Mouse (Mus musculus): ENCODE measurements around the gene Tek. TPM values are rescaled to one million over a fixed set of nuclear protein-coding genes. Genes with fewer than 3 reads are reported as not detected.

The Tek gene
- total and polyA plus RNA-seq, 3 experiments: 0.28 to 0.58 TPM; not detected in 1

DNA sequence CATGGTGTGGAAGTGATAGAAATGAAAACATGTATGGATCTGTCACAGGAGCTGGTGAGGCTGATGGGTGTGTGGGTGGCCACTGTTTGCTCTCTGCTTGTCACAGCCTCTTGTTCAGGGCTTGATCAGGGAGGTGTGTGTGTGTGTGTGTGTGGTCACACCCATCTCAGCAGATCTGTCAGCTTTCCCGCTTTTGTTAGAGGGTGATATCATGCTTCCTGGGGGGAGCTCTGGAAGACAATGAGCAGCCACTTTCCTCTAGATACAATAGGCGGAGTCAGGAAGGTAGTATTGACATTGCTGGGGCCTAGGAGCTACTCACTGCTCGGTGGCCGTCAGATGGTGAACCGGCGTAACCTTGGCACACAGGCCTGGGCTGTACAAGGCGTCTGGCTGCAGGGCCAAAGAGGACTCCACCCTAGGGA lies 7.3 kb downstream of the Tek start:
- no peak for DNase-seq (ENCODE audit: low read depth, low spot score)
- TF ChIP-seq MYB (IDR thresholded peaks at IDR 0.05; ENCODE audit: low read depth, low read length) (no peak), POLR2A (IDR thresholded peaks at IDR 0.05; ENCODE audit: control insufficient read depth in 1 of 2, insufficient read depth in 1 of 2, low read depth in 1 of 2, low read length in 2 of 2, poor library complexity in 1 of 2) (no peak), E2F4 (IDR thresholded peaks at IDR 0.05; ENCODE audit: borderline replicate concordance, low read depth, low read length) (no peak), MYC (IDR thresholded peaks at IDR 0.05; ENCODE audit: low read depth, low read length) (no peak), NRF1 (IDR thresholded peaks at IDR 0.05; ENCODE audit: insufficient read depth, low read depth, low read length, poor library complexity, severe bottlenecking) (no peak), ZMIZ1 (IDR thresholded peaks at IDR 0.05; ENCODE audit: low read depth, low read length) (no peak), TCF12 (IDR thresholded peaks at IDR 0.05; ENCODE audit: low read depth, low read length) (no peak), KAT2A (conservative IDR thresholded peaks at IDR 0.05; ENCODE audit: low read depth, low read length) (no peak), JUND (IDR thresholded peaks at IDR 0.05; ENCODE audit: low read depth, low read length) (no peak), POLR2AphosphoS2 (IDR thresholded peaks at IDR 0.05; ENCODE audit: low read length) (no peak), GABPA (IDR thresholded peaks at IDR 0.05; ENCODE audit: low read depth, low read length) (no peak), HCFC1 (IDR thresholded peaks at IDR 0.05; ENCODE audit: low read depth, low read length) (no peak), UBTF (IDR thresholded peaks at IDR 0.05; ENCODE audit: borderline replicate concordance, insufficient read depth, low read depth, low read length) (no peak), BHLHE40 (IDR thresholded peaks at IDR 0.05; ENCODE audit: borderline replicate concordance, low read depth, low read length) (no peak)
- H3K79me2 ChIP-seq (ENCODE audit: control insufficient read depth, insufficient read depth, low read length, poor library complexity): no peaks in the 10 kb centered on the region
- no peak overlapping the region for H3K27ac ChIP-seq (ENCODE audit: control insufficient read depth, low read depth, low read length)
- no peaks in the 10 kb centered on the region for H3K36me3 ChIP-seq (ENCODE audit: control insufficient read depth in 1 of 2, insufficient read depth in 2 of 2, low read length in 2 of 2)
- H3K9me3 ChIP-seq (replicated peaks; ENCODE audit: insufficient read depth, low read length): no peaks in the 10 kb centered on the region
- H3K4me1 ChIP-seq (ENCODE audit: control insufficient read depth in 1 of 2, insufficient read depth in 2 of 2, low read length in 2 of 2): no peaks in the 10 kb centered on the region
- no peak overlapping the region for H3K4me3 ChIP-seq (ENCODE audit: control insufficient read depth in 1 of 2, insufficient read depth in 1 of 2, low read depth in 2 of 2, low read length in 2 of 2)
- H3K27me3 ChIP-seq (ENCODE audit: control insufficient read depth in 1 of 2, insufficient read depth in 2 of 2, low read length in 2 of 2): no peaks in the 10 kb centered on the region; a peak in 1 of 4 replicates
- no peak overlapping the region for H3K9ac ChIP-seq (ENCODE audit: control insufficient read depth, low read depth, low read length, poor library complexity, severe bottlenecking)

DNA sequence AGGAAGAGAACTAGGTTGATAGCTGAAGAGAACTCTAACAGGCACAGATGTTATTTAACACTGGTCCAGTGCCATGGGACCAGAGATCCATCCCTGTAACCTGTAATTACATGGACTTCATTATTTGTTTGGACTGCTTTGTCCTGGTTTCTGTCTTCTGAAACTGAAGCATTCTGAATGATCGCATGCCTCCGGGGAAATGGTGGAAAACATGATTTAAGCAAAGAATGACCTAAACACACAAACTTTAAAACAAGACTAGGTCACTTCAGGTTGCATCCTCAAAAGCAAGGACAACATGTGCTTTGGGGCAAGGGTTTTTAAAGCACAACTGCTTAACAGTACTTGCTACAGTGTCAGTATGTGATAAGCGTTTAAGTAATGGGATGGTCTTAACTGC lies 8.2 kb downstream of the Tek start:
- Histone ChIP-seq H3K27ac (ENCODE audit: control insufficient read depth, low read depth, low read length) (no peak overlapping the region), H3K9ac (ENCODE audit: control insufficient read depth, low read depth, low read length, poor library complexity, severe bottlenecking) (no peak overlapping the region), H3K9me3 (replicated peaks; ENCODE audit: insufficient read depth, low read length) (no peaks in the 10 kb centered on the region), H3K79me2 (ENCODE audit: control insufficient read depth, insufficient read depth, low read length, poor library complexity) (no peaks in the 10 kb centered on the region), H3K36me3 (ENCODE audit: control insufficient read depth in 1 of 2, insufficient read depth in 2 of 2, low read length in 2 of 2) (no peaks in the 10 kb centered on the region), H3K4me1 (ENCODE audit: control insufficient read depth in 1 of 2, insufficient read depth in 2 of 2, low read length in 2 of 2) (no peaks in the 10 kb centered on the region), H3K4me3 (ENCODE audit: control insufficient read depth in 1 of 2, insufficient read depth in 1 of 2, low read depth in 2 of 2, low read length in 2 of 2) (no peak overlapping the region), H3K27me3 (ENCODE audit: control insufficient read depth in 1 of 2, insufficient read depth in 2 of 2, low read length in 2 of 2) (no peaks in the 10 kb centered on the region; a peak in 1 of 4 replicates)
- no peak for DNase-seq (ENCODE audit: low read depth, low spot score)
- no peak for TF ChIP-seq POLR2AphosphoS2 (IDR thresholded peaks at IDR 0.05; ENCODE audit: low read length)
- no peak for TF ChIP-seq KAT2A (conservative IDR thresholded peaks at IDR 0.05; ENCODE audit: low read depth, low read length)
- TF ChIP-seq MYB (IDR thresholded peaks at IDR 0.05; ENCODE audit: low read depth, low read length): no peak
- no peak for TF ChIP-seq POLR2A (IDR thresholded peaks at IDR 0.05; ENCODE audit: control insufficient read depth in 1 of 2, insufficient read depth in 1 of 2, low read depth in 1 of 2, low read length in 2 of 2, poor library complexity in 1 of 2)
- TF ChIP-seq SIN3A (IDR thresholded peaks at IDR 0.05; ENCODE audit: low read length): no peak
- no peak for TF ChIP-seq POLR2AphosphoS5 (IDR thresholded peaks at IDR 0.05; ENCODE audit: borderline replicate concordance, low read depth, low read length)
- no peak for TF ChIP-seq USF2 (IDR thresholded peaks at IDR 0.05; ENCODE audit: borderline replicate concordance in 1 of 2, insufficient read depth in 1 of 2, low read depth in 1 of 2, low read length in 2 of 2)
- TF ChIP-seq UBTF (IDR thresholded peaks at IDR 0.05; ENCODE audit: borderline replicate concordance, insufficient read depth, low read depth, low read length): no peak
- TF ChIP-seq ZMIZ1 (IDR thresholded peaks at IDR 0.05; ENCODE audit: low read depth, low read length): no peak
- no peak for TF ChIP-seq TCF12 (IDR thresholded peaks at IDR 0.05; ENCODE audit: low read depth, low read length)
- no peak for TF ChIP-seq NRF1 (IDR thresholded peaks at IDR 0.05; ENCODE audit: insufficient read depth, low read depth, low read length, poor library complexity, severe bottlenecking)
